Mouse (Mus musculus) olfactory bulb, adult 2 months (tissue): ENCODE measurements around the gene Atp2c1.

Experiments
- CTCF ChIP-seq: fragments of 200-500 bp; IDR thresholded peaks from 2 replicates; pipeline ENCODE4 v1.5.1; 2012; ENCODE audit warnings: low read depth, mild to moderate bottlenecking, low read length, moderate library complexity; ENCODE audit not compliant: insufficient read depth
- POLR2A ChIP-seq: fragments of 200-500 bp; IDR thresholded peaks from 2 replicates; pipeline ENCODE4 v1.6.1; 2012; ENCODE audit warnings: mild to moderate bottlenecking, low read depth, low read length, moderate library complexity; ENCODE audit not compliant: insufficient read depth

DNA sequence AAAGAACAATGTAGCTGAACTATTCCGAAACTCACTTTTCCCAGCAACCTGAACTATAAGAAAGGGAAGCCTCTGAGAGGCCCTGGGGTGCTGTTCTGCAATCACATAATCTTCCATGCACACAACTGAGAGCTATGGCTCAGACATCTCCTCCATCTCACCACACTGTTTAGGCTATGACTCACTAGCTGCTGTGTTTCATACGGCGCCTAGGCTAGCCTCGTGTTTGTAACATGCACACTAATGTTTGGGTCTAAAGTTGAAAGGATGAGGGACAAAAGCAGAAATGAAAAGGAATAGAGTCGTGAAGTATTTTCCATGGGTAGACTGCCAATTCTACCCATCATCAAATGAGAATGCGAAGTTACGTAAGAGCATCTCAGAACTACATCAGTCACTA is 65.6 kb downstream of the Atp2c1 start:
- TF ChIP-seq CTCF, result no peak
- no peak for TF ChIP-seq POLR2A
